Mouse (Mus musculus) liver, postnatal 0 days (tissue): ENCODE results near the gene Elf1.

Experiments used
- CTCF ChIP-seq: sonication (generic); IDR thresholded peaks from 2 replicates; pipeline ENCODE4 v1.5.1; 2016; ENCODE audit warnings: antibody characterized with exemption, low read depth
- EP300 ChIP-seq: IDR thresholded peaks from 2 replicates; pipeline ENCODE4 v1.6.1; 2016; ENCODE audit warnings: antibody characterized with exemption, low read depth, mild to moderate bottlenecking

- TF ChIP-seq CTCF (no peak), EP300 (no peak)
Observed at GRCm38 (mm10) chr14:79586499-79587138, 105.6 kb downstream of the Elf1 start.
